Comparison of ENCODE assay signal across 8 mouse cellular contexts in the genomic region with DNA sequence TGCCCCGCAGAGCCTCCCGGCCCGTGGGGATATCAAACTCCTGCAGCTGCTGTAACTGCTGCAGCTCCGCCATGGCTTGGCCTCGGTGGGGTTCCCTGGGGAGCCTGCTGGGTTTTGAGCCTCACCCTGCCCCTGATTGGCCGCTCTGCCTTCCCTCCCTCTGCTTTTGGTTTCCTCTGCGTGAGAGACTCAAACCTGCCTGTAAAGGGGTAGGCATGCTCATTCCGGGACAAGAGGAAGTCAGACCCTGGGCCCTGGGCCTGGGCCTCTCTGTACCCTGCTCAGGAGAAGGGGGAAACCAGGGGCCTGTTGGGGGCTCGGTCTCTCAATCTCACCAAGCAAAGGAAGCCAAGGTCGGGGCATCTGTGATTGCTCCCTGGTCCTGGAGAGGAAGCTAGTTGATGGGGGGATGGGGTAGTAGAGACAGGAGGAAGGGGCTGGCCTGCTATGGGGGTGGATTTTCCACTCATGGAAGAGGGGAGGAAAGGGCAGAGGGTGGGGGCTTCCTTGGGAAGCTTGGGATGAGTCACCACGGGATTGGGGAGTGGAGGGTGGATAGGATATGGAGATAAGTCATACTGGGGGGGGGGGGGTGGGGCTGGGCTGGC. TPM values are rescaled to one million over a fixed set of nuclear protein-coding genes. Genes with fewer than 3 reads are reported as not detected.
DNase-seq lines count a peak whose midpoint lies in the region; ATAC-seq lines count a peak whose summit lies in the region.

A gene (minus strand): TSS at position 403 of the 608 bp plus-strand sequence.

- H3K36me3 ChIP-seq in forebrain, embryonic 13.5 days (ENCODE audit: poor library complexity, severe bottlenecking): no peaks in the 10 kb centered on the region
- H3K36me3 ChIP-seq in forebrain, embryonic 15.5 days: no peaks in the 10 kb centered on the region
- H3K36me3 ChIP-seq in heart, embryonic 14.5 days (ENCODE audit: control insufficient read depth, insufficient read depth, low read length): 0 out of 2 replicates have a peak, but pooled peaks cover 3% of the 10 kb centered on the region
- H3K36me3 ChIP-seq in megakaryocyte, embryonic 14.5 days (replicated peaks; ENCODE audit: low read length): peaks cover 8% of the 10 kb centered on the region

- H3K4me1 ChIP-seq in forebrain, embryonic 13.5 days: peaks cover 5% of the 10 kb centered on the region; the same call in 1 of the 2 replicates
- H3K4me1 ChIP-seq in forebrain, embryonic 15.5 days: peaks cover 11% of the 10 kb centered on the region
- H3K4me1 ChIP-seq in heart, embryonic 14.5 days (ENCODE audit: control insufficient read depth in 2 of 2, insufficient read depth in 2 of 2, low read length in 2 of 2): peaks cover 8 to 18% of the 10 kb centered on the region in 2 experiments
- H3K4me1 ChIP-seq in megakaryocyte, embryonic 14.5 days: peaks cover 85% of the 10 kb centered on the region

- H3K27me3 ChIP-seq in forebrain, embryonic 13.5 days: peaks cover 41% of the 10 kb centered on the region
- H3K27me3 ChIP-seq in forebrain, embryonic 15.5 days: peaks cover 12% of the 10 kb centered on the region; the same call in 1 of the 2 replicates
- no peaks in the 10 kb centered on the region; the same call in 1 of the 2 replicates for H3K27me3 ChIP-seq in heart, embryonic 14.5 days (ENCODE audit: control insufficient read depth, insufficient read depth, low read length)
- H3K27me3 ChIP-seq in megakaryocyte, embryonic 14.5 days (replicated peaks): peaks cover 52% of the 10 kb centered on the region

- peak; percentile 38 for DNase-seq in adrenal gland, postnatal 25 days
- peak; percentile 72 to 80 for DNase-seq in kidney, postnatal 36 days
- peak; percentile 89 for DNase-seq in thymus, postnatal 25 days
- no peak for DNase-seq in right cerebral cortex, adult 18-20 months

- H3K4me2 ChIP-seq in forebrain, embryonic 13.5 days: no peak within 1 kb of the TSS
- H3K4me2 ChIP-seq in forebrain, embryonic 15.5 days (replicated peaks): no peak within 1 kb of the TSS
- H3K4me2 ChIP-seq in heart, embryonic 14.5 days (ENCODE audit: low read length): peak within 1 kb of the TSS; percentile 52

- no peak within 1 kb of the TSS for H3K4me3 ChIP-seq in forebrain, embryonic 13.5 days
- H3K4me3 ChIP-seq in forebrain, embryonic 15.5 days: no peak within 1 kb of the TSS
- H3K4me3 ChIP-seq in heart, embryonic 14.5 days (ENCODE audit: control insufficient read depth in 1 of 2, insufficient read depth in 1 of 2, low read depth in 1 of 2, low read length in 2 of 2): peak within 1 kb of the TSS; percentile 42
- H3K4me3 ChIP-seq in megakaryocyte, embryonic 14.5 days (replicated peaks): peak within 1 kb of the TSS; percentile 91

- 12% methylated on average over 11 of the region's 11 CpGs for WGBS in forebrain, embryonic 13.5 days
- WGBS in forebrain, embryonic 15.5 days: 14% methylated on average over 11 of the region's 11 CpGs
- 10% methylated on average over 11 of the region's 11 CpGs for WGBS in heart, embryonic 14.5 days

- H3K9me3 ChIP-seq in forebrain, embryonic 13.5 days (replicated peaks): no peaks in the 10 kb centered on the region
- H3K9me3 ChIP-seq in forebrain, embryonic 15.5 days: no peaks in the 10 kb centered on the region
- no peaks in the 10 kb centered on the region for H3K9me3 ChIP-seq in heart, embryonic 14.5 days (ENCODE audit: control insufficient read depth, low read length)
- no peaks in the 10 kb centered on the region for H3K9me3 ChIP-seq in megakaryocyte, embryonic 14.5 days

- no peak for ATAC-seq in forebrain, embryonic 13.5 days
- no peak for ATAC-seq in forebrain, embryonic 15.5 days (replicated peaks)
- peak; percentile 83 for ATAC-seq in heart, embryonic 14.5 days (ENCODE audit: insufficient number of reproducible peaks, insufficient read depth, low FRiP score, low read depth)

- no peak within 1 kb of the TSS for H3K27ac ChIP-seq in forebrain, embryonic 13.5 days
- no peak within 1 kb of the TSS for H3K27ac ChIP-seq in forebrain, embryonic 15.5 days (replicated peaks)
- peak within 1 kb of the TSS; percentile 72 to 82 for H3K27ac ChIP-seq in heart, embryonic 14.5 days (replicated peaks in 1 of 2; ENCODE audit: control insufficient read depth in 1 of 2, insufficient read depth in 1 of 2, low read depth in 2 of 2, low read length in 2 of 2)

- 0 out of 2 replicates have a peak within 1 kb of the TSS, but pooled peaks have one; percentile 12 for H3K9ac ChIP-seq in forebrain, embryonic 13.5 days
- no peak within 1 kb of the TSS for H3K9ac ChIP-seq in forebrain, embryonic 15.5 days (replicated peaks)
- H3K9ac ChIP-seq in heart, embryonic 14.5 days (ENCODE audit: low read length): peak within 1 kb of the TSS; percentile 68

RNA-seq across cellular contexts. Expression of the gene that starts here (rescaled TPM):
- 0.96 and 1.5 TPM in 2 replicates for polyA plus RNA-seq in forebrain, embryonic 13.5 days (2015; fragmentation: Nextera tagmentation; extraction: Ambion mirVana)
- polyA plus RNA-seq in forebrain, embryonic 15.5 days (2015; fragmentation: Nextera tagmentation; extraction: Ambion mirVana): 1.7 and 2.0 TPM in 2 replicates
- 15.2 and 16.7 TPM in 2 replicates for total RNA-seq in adrenal gland, postnatal 25 days (2021)
- polyA plus RNA-seq in heart, embryonic 14.5 days (2014; fragmentation: Nextera tagmentation; extraction: Ambion mirVana): 9.0 and 11.4 TPM in 2 replicates
- 67.9 and 94.9 TPM in 2 replicates for polyA plus RNA-seq in megakaryocyte, embryonic 14.5 days (2012; ENCODE audit: insufficient read depth, low replicate concordance)

Comparison
In these comparisons a context has a peak if more than half of its experiments do, and no peak if none do; other contexts are left out.
1. H3K27ac ChIP-seq: peak in heart, embryonic 14.5 days (2 of 2); none in forebrain, embryonic 13.5 days (single experiment) and forebrain, embryonic 15.5 days (single experiment).
2. H3K4me3 ChIP-seq: peak in heart, embryonic 14.5 days (2 of 2) and megakaryocyte, embryonic 14.5 days (single experiment); none in forebrain, embryonic 13.5 days (single experiment) and forebrain, embryonic 15.5 days (single experiment).